Mouse (Mus musculus): ENCODE measurements around the gene Endod1. TPM values are rescaled to one million over a fixed set of nuclear protein-coding genes. Genes with fewer than 3 reads are reported as not detected.

Endod1 gene
- polyA plus RNA-seq, 1 experiment from 2014 or later, result 26.3 TPM

- H3K27ac ChIP-seq, result no peak overlapping the region
- no peak for ATAC-seq (ENCODE audit: insufficient read depth, low FRiP score, low read depth)
- 0 out of 2 replicates have a peak, but pooled peaks cover 3% of the 10 kb centered on the region for H3K36me3 ChIP-seq
- H3K4me1 ChIP-seq, result no peaks in the 10 kb centered on the region
- no peak overlapping the region for H3K9ac ChIP-seq
- no peaks in the 10 kb centered on the region for H3K27me3 ChIP-seq (replicated peaks)
- H3K4me3 ChIP-seq (replicated peaks), result no peak overlapping the region
- no peaks in the 10 kb centered on the region for H3K9me3 ChIP-seq
- WGBS, result 76% methylated on average over 9 of the region's 9 CpGs
- H3K4me2 ChIP-seq, result no peak overlapping the region
Measured at GRCm38 (mm10) chr9:14304262-14304968, 76.9 kb downstream of the Endod1 start.

Other genes starting within 250 kb of the Endod1 start
- 13.2 and 14.7 TPM in 2 replicates for gene Sesn3, start 106.4 kb downstream of the Endod1 start, polyA plus RNA-seq (2015; fragmentation: Nextera tagmentation; extraction: Ambion mirVana)
- 0.40 and 0.43 TPM in 2 replicates for gene Kdm4d, start 119.0 kb upstream of the Endod1 start, polyA plus RNA-seq (2015; fragmentation: Nextera tagmentation; extraction: Ambion mirVana)
- gene Cwc15, start 119.1 kb upstream of the Endod1 start, polyA plus RNA-seq (2015; fragmentation: Nextera tagmentation; extraction: Ambion mirVana), result 135 and 147 TPM in 2 replicates

Data from stomach, embryonic 15.5 days (tissue).